Mouse (Mus musculus) bone marrow, adult 2 months (tissue): ENCODE measurements around the gene Sh3rf3.

Source experiments
- CTCF ChIP-seq: fragments of 200-500 bp; IDR thresholded peaks from 2 replicates; pipeline ENCODE4 v1.5.1; 2011; ENCODE audit warnings: low read length, control low read depth; ENCODE audit not compliant: control insufficient read depth, insufficient read depth
- POLR2A ChIP-seq: fragments of 200-500 bp; IDR thresholded peaks from 2 replicates; pipeline ENCODE4 v1.6.1; 2011; ENCODE audit warnings: low read depth, mild to moderate bottlenecking, control low read depth, low read length, borderline replicate concordance; ENCODE audit not compliant: control insufficient read depth

- TF ChIP-seq POLR2A (no peak), CTCF (no peak)
These were observed 82.3 kb downstream of the Sh3rf3 start for GRCm38 (mm10) chr10:58895431-58895830.
